Mouse (Mus musculus): Measurements from ENCODE around the gene Atp5d.

The Atp5d gene

GRCm38 (mm10) chr10:80180288-80180687 is 41.9 kb downstream of the Atp5d start:
- DNase-seq (ENCODE audit: low spot score in 2 of 2) = no peak

GRCm38 (mm10) chr10:80180823-80181222 is 42.4 kb downstream of the Atp5d start:
- DNase-seq (ENCODE audit: low spot score in 2 of 2) = no peak

- DNase-seq (ENCODE audit: low spot score in 2 of 2) = no peak
Observed at GRCm38 (mm10) chr10:80182547-80182946, 44.1 kb downstream of the Atp5d start.

- DNase-seq (ENCODE audit: low spot score in 2 of 2) = peak in 1 of 2 experiments; percentile 9
Observed at GRCm38 (mm10) chr10:80186649-80187048, 48.2 kb downstream of the Atp5d start.

GRCm38 (mm10) chr10:80187739-80188138 is 49.3 kb downstream of the Atp5d start:
- DNase-seq (ENCODE audit: low spot score in 2 of 2) = no peak

GRCm38 (mm10) chr10:80188453-80189024 is 50.1 kb downstream of the Atp5d start:
- DNase-seq (ENCODE audit: low spot score in 2 of 2) = no peak

GRCm38 (mm10) chr10:80189999-80190398 is 51.6 kb downstream of the Atp5d start:
- no peak for DNase-seq (ENCODE audit: low spot score in 2 of 2)

GRCm38 (mm10) chr10:80190491-80191051 is 52.1 kb downstream of the Atp5d start:
- no peak for DNase-seq (ENCODE audit: low spot score in 2 of 2)

GRCm38 (mm10) chr10:80193976-80194375 is 55.5 kb downstream of the Atp5d start:
- DNase-seq (ENCODE audit: low spot score in 2 of 2) = no peak

- DNase-seq (ENCODE audit: low spot score in 2 of 2) = no peak
Observed at GRCm38 (mm10) chr10:80194441-80194840, 56.0 kb downstream of the Atp5d start.

Measured in frontal cortex, postnatal 10 days (tissue).